Mouse (Mus musculus) left cerebral cortex, adult 18-20 months (tissue): ENCODE results near the gene Hoxa5. TPM values are rescaled to one million over a fixed set of nuclear protein-coding genes. Genes with fewer than 3 reads are reported as not detected.

Source experiments
- DNase-seq, 2 experiments: peaks; one replicate each; pipeline ENCODE4 v3.0.0; 2021 to 2022; ENCODE audit warnings: low spot score in 2 of 2, mixed read lengths in 1 of 2
- total RNA-seq, 2 experiments: library from RNA; stranded (reverse); gene quantifications; 2 replicates each; pipeline ENCODE4 v1.2.3; 2021

Gene Hoxa5
- total RNA-seq, 2 experiments from 2014 or later, result not detected

DNA sequence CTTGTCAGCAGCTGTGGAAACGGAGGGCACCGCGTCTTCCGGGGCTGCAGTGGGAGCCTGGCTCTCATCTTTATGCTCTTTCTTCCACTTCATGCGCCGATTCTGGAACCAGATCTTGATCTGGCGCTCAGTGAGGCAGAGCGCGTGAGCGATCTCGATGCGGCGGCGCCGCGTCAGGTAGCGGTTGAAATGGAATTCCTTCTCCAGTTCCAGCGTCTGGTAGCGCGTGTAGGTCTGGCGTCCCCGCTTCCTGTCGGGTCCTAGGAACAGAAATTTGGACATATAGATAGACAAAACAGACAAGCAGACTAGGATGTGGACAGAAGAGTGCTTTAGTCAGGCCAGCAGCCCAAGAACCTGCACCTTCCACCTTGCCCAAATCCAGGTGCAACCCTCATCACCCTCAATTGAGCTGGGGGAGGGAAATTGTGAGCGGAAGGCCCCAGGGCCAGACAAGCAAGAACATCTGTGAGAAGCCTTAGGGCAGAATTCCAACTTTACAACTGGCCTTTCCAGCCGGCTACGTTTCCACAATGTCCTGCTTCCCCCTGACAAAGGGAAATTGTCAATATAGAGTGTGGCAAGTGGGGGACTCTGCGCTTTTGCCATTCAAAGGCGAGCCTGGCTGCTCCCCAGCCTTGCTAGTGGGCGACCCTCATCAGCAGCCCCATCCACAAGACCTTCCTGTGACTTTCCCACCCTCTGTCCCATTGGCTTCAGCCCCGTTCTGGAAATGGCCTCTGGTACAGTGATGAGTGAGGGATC, 11.6 kb upstream of the Hoxa5 start:
- DNase-seq, result no peak

DNA sequence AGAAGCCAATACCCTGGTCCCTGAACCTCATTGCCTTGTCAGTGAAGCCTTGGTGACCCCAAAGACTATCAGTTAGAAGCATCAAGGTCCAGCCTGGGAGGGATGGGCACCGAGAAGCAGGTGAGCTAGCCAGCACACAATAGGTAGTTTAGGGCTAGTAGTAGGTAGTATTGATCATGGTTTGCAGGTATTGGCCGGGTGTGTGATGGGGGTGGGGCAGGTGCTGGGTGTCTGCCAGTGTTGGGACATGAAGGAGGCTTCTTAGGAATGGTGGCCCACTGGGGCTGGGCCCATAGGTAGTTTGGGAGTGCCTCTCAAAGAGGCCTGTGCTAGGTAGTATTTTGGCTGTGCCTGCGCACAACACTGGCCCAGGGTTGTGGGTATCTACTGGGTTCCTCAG, 10.7 kb upstream of the Hoxa5 start:
- DNase-seq, result no peak

DNA sequence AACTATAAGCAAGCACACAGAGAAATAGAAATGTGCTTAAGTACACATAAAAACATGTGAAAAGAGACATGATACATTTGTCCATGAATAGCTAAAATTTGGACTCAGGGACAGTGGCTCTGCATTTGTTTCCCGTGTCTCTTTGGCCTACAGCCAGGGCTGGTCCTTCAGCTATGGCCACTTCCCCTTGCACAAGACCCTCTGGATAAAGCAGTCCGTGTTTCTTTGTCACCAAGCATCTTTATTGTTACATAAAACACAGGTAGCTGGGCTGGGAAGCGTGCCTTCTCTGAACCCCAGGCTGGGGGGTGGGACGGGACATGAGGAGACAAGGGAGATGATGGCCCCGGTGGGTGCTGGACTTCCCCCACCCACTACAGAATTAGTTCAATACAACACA, 9.9 kb upstream of the Hoxa5 start:
- DNase-seq, result no peak

DNA sequence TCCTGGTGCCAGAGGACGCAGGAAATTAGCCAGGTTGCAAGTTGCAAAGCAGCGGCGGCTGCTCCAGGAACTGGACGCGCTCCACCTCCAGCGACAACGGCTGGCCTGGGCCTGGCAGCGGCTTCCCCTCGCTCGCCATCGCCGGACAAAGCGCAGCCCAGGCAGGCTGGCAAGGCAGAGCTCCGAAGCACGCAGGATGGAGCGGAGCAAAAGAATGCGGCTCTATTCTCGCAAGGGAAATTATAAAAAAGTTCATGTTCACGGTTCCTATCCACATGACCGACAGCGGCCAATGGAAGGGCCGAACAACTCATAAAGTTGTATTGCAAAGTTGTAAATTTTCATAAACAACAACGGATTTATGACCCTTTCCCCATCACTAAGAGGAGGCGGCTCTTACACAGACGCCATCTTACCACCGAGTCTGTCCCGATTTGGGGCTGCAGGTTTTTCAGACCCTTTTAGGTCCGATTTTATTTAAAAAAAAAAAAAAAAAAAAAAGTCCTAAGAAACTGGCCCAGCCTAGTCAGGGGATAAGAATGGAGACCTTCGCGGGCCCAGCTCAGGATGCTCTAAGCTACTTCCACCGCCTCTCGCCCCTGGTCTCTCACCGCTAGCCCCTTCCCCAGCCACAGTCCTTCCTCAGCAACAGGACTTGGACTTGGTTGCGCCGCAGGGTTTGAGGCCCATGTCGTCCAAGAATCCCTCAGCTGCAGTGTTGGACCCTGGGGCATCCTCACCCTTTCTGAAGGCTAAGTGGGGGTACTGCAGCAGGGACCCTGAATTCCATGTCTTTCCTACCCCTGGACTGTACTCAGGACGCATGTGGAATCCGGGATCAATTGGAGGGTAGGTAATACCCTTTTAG, 9.0 kb upstream of the Hoxa5 start, which contains the start of the genes Hoxa3 and Gm28308:
Gene Hoxa3, minus strand, starts transcription at position 218 of the 868 bp plus-strand sequence.
Gene Gm28308, minus strand, starts transcription at position 221 of the 868 bp plus-strand sequence.
- DNase-seq, result no peak

DNA sequence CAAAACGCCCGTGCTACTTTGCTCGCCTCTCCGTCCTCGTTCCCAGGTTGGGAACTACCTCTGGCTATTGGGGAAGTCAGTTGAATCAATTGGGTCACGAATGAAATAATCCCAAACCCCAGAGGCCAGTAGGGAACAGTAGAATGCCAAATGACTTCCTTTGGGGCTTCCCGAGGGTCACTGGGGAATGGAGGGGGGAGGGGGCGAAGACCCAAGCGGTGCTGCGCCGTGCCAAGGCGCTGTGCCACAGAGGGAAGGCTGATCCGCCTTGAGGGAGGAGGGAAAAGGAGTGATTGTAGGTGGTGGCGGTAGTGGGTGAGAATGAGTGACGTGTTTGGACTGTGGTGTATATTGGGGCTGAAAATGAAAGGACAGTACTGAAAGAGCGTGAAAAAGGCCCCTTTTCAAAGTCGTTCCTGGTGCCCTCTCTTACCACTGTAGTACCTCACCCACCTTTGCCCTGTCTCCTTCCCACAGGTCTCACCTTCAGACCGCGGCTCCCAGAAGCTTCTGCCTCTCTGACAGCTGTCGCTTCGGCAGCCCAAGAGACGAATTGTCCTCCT, 8.2 kb upstream of the Hoxa5 start:
- DNase-seq, result no peak

DNA sequence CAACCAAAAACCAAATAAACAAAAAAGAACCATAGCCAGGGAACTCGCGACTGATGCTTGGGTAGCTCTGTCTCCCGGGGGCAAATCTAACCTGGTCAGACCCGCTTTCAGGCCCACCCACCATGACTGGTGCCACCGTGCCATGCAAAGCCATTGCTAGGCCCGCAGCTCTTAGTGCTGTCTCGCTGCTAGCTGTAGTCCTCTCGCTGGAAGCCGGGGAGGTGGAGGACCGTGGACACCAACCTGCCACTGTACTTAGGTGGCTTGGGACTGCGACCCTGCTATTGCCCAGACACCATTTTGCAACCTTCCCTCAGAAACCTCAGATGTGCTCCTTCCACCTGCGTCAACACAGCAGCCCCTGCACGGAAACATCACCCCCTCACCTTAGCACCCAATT, 7.6 kb upstream of the Hoxa5 start:
- DNase-seq, result no peak

DNA sequence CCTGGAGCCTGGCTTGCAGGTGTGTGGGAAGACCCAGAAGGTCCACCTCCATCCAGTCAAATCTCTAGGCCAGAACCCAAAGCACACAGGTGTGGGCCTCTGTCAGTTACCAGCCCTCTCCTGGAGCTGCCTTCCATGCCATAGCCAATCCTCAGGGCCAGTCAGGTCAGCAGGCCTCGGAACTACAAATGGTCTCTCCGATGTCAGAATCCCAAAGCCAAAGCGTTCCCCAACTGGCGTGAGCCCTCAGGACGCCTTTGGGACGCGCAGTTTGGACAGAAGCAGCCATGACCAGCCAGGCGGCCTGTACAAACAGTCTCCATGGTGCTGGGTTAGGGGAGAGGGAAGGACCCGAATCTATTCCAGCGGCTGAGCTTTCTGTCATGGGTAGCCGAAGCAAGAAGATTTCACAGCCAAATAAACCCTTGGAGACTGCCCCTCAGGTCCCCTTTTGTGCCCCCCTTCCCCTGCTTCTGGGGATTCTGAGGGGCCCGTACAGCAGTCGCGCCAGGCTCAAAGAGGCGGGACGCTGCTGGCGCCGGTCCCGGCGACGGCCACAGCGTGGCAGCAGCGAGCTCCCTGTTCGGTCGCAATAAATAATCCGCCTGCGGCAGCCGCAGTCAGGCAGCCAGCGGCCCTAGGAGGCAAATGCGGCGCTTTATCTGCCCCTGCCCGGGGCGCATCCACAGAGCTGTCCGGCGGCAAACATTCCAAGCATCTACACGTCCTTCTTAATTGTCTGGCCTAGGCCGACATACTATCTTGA, 7.0 kb upstream of the Hoxa5 start:
- peak; percentile 53 to 59 for DNase-seq

DNA sequence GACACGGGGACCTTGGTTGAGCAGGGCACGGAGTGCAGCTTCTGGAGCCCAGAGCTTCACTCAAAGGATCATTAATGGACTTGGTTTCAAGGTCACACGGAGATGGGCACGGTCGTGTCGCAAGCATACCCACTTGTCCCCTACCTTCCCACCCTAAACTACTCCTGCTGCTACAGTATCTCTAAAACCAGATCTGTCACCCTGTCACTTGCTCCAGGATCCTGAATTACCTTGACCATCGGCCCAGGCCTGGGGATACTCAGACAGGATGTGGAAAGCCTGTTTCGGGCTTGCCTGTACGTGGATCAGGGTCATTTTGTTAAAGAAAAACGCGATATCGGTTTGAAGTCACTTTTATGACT, 5.3 kb upstream of the Hoxa5 start:
- DNase-seq, result no peak

DNA sequence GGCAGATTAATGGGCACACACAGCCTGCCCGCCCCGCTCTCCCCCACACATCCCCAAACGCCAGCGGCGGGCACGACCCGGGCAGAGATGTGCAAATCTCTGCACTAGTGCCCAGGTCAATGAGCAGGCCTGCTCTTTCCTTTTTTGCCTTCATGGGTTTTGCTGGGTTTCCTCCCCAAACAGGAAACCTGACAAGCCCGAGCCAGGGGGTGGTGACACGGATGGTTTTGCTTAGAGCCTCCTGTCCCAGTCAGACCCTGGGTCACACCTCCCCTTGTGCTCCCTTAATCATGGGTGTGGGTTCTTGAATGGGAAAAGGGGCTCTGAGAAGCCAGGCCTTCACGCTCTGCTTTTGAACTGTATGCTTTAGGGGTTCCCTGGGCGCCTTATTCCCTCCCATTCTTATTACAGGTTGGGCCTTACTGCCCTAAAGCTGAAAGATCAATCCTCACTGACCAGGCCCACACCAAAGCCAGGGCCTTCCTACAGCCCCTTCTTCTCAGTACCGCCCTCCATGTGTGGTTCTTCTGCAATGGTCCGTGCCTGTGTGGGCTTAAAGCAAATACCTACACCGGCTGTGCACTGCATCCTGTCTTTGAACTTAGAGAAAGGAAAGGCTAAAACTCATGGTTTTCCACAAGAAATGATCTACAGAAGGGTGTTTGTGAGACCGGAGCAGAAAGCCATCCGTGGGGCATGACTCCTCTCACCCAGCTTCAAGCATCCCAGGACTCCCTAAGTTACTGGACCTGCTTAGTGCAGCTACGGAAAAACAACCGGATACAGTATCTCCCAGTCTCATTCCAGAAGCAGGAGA, 4.7 kb upstream of the Hoxa5 start:
- DNase-seq, result no peak

DNA sequence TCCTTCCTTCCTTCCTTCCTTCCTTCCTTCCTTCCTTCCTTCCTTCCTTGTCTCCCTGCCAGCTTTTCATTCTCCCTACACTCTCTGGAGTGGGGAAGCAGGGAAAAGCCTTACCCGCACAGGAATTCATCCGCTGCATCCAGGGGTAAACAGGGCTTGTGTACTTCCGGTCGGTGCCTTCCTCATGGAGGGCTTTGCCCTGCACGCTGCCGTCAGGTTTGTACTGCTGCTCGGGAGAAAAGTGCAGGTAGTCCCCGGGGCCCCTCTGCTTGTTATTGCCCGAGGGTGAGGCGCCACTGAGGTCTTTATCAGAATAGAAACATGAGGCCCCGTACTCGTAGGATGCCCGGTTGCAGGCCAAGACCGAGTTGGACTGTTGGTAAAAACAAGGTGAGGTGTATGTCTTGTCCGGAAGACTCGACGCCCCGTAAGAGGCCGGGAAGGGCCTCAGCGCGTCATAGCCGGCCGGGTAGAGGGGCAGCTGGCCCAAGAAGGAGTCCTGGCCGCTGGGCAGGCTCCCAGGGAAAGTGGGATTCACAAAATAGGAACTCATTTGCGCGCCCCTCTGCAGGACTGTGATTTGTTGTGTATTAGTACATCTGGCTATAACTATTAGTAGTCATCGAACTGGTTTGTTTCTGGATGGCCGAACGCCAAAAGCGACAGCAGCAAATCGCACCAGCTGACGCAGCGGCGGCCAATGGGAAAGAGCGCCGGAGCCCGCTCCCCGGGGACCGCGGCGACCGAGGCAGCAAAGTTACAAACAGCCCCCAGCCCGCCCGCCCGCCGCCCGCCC, 3.9 kb upstream of the Hoxa5 start, which contains the start of gene Hoxa6:
Gene Hoxa6, minus strand, starts transcription at position 651 of the 796 bp plus-strand sequence.
- DNase-seq, result no peak

DNA sequence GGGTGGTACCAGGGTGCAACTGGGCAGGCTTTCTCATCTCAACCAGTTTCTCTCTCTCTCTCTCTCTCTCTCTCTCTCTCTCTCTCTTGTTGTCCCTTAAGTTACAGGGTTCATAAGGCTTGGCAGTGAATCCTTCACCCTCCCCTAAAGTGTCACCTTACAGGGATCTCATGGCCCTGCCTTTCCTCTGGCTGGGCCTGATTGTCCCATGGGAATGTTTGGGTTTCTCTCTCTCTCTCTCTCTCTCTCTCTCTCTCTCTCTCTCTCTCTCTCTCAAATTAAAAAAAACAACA, 3.2 kb upstream of the Hoxa5 start:
- DNase-seq, result no peak

DNA sequence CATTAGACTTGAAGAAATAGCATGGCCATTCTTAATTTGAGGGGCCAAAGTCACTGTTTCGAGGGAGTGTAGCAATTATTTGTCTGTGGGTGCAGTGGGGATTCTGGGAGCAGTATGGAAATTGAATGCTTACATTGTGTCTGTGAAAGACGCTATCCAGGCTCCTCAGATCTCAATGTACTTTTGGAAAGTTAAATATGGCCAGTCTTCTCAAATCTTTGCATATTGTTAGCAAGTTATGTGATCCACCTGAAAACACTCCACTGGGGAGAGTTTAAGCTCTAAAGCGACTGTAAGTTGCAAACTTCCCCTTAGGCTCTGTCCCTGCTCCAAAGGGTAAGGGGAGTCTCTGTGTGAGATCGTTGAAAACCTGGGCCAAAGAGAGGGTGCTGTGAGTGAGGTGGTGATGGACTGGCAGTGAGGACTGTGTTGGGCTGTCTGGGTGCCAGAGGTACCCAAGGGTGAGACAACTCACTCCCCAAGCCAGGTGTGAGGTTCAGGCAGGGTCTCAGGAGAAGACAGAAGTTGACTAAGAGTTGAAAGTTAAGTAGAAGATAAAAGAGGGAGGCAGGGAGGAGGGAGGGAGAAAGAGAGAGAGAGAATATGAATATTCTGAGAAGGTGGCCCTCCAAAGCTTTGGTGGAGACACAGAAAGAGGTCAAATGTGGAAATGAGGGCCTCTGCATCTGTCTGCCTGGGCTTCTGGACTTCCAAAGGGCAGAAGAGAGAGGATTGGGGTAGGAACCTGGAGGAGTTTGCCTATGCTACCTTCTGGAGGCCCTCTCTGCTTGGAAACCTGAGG, 2.7 kb upstream of the Hoxa5 start:
- DNase-seq, result no peak

DNA sequence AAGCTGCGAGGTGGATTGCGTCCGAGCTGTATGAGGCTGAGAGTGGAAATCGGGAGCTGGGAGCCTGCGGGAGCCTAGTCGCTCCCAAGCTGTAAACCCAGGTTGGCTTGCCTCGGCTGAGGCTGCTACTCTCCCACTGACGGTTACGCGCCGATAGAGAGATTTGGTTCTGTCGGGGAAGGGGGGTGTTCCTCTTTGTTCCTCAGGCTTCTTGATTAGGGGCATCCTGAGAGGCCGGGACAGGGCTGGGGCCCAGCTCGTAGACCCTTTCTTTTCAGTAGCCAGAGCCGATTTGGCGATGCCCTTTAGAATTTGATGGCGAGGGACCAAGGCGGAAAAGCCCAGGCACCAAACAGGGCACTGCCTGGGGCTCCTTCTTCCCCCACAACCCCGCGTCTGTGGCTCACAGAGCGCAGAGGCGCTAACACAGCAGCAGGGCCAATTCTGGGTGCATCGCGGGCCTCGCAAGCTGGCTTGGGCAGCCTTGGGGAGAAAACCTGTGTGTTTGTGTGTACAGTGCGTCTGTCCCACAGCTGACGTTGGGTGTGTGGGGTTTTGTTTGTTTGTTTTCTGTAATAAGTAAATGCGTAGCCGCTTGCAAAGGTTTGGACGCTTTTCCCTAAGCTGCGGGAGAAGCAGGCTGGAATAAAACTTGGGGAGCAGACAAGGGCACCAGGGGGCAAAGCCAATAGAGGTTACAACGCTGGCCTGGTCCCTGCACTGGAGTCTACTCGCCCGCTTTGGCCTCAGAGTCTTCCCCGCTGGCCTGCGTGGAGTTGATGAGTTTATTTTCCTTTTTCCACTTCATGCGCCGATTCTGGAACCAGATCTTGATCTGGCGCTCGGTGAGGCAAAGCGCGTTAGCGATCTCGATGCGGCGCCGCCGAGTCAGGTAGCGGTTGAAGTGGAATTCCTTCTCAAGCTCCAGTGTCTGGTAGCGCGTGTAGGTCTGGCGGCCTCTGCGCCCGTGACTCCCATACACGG, 1.5 kb upstream of the Hoxa5 start:
- no peak for DNase-seq

DNA sequence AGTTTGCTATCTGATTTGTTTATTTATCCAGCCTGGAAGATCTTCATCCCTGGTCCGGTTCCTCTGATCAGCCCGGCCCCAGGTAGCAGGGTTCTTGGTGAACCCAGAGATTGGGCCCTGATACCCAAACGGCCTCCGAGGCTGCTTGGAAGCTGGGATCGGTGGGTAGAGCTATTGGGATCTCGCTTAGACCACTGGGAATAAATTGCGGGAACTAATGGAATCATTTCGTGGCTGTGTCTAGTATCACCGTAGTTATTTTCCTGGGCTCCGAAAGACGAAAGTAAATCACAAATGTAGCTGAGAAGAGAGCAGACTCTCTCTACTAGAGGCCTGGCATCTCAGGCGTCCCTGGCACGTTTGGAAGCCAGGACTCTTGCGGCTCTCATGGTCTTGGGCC, 834 bp upstream of the Hoxa5 start:
- DNase-seq, result no peak

DNA sequence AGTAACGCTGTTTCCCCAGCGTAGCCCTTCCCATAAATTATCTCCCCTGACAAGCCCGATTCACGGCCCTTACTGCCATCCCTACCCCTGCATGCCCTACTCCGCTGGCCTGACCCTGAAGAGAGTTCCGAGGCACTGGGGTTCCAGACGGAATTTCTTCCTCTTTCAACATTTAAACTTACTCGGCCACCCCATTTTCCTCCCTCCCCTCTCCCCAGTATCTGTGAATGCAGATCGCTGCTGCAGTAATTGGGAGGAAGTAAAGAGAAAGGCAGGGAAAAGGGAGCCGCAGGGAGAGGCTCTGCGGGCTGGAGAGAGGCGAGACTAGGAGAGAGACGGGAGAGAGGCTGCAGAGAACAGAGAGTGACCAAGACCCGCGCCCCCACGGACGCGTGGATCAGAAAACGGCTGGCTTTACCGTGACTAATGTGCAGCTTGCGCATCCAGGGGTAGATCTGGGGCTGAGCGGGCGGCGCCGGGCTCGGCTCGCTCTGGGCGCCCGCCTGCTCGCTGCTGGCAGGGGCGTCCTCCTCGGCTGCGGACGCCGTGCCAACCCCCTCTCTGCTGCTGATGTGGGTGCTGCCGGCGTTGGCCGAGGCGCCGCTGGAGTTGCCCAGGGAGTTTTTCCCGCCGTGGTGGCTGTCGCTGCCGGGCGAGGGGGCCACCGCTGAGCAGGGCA, 877 bp downstream of the Hoxa5 start:
- DNase-seq, result no peak

DNA sequence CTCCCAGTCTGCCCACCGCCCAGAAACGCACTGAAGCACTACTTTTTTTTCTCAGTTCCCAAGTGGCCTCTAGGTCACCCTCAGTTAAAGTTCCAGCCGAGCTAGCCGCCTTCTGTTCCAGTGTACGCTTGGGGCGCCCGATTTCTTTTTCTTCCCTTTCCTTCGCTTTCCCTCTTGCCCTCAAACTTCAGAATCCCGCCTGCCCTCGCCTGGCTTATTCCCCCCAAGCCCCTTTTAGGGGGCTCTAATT, 1.3 kb downstream of the Hoxa5 start:
- DNase-seq, result no peak

DNA sequence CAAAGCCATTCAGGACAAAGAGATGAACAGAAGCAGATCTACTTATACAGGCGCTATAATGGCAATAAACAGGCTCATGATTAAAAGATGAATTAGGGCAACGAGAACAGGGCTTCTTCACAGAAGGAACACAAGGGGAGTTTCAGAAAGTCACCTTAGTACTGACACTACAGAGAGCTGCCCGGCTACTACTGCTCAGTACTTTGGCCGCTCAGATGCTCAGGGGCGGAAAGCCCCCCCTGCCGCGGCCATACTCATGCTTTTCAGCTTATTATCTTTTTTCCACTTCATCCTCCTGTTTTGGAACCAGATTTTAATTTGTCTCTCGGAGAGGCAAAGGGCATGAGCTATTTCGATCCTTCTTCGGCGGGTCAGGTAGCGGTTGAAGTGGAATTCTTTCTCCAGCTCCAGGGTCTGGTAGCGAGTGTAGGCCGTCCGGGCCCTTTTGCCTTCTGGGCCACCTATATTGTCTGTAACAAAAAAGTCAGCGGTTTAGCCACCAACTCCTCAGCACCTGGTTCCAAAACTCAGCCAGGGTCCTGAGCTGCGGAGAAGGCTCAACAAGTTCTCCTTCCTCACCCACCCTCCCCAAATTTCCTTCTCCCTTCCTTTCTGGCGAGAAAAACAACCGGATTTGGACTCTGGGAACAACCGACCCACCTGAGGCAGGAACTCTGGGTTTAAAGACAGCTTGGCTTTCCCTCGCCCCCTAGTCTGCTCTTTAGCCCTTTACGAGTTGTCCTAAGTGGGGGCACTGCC, 1.8 kb downstream of the Hoxa5 start:
- DNase-seq, result no peak
